Mouse (Mus musculus) cerebellum, adult (tissue): ENCODE data around the gene Smok2a.
"Not testable (repeated sequence)": the region's sequence is repeated elsewhere in the genome, so short reads cannot be mapped to it uniquely, and the experiment has no call there.

Experiments used
- ATAC-seq: cut with Nextera tagmentation; 2 replicates; pipeline ENCODE4 v1.9.2; 2017; ENCODE audit warnings: mild to moderate bottlenecking, moderate library complexity, mixed read lengths; ENCODE audit not compliant: insufficient number of reproducible peaks, low FRiP score, low TSS enrichment

Smok2a gene

GRCm38 (mm10) chr17:13220888-13221287 lies at the start of gene Smok2a:
Gene Smok2a, plus strand, starts transcription at chr17:13221188.
- ATAC-seq: no peak

GRCm38 (mm10) chr17:13173578-13173977 lies 47.4 kb upstream of the Smok2a start:
- not testable (repeated sequence) for ATAC-seq

GRCm38 (mm10) chr17:13174029-13174428 lies 47.0 kb upstream of the Smok2a start:
- not testable (repeated sequence) for ATAC-seq

- not testable (repeated sequence) for ATAC-seq
These were observed 45.4 kb upstream of the Smok2a start for GRCm38 (mm10) chr17:13175609-13176008.

GRCm38 (mm10) chr17:13177796-13178195 lies 43.2 kb upstream of the Smok2a start:
- ATAC-seq: not testable (repeated sequence)

GRCm38 (mm10) chr17:13179021-13179420 lies 42.0 kb upstream of the Smok2a start:
- not testable (repeated sequence) for ATAC-seq

GRCm38 (mm10) chr17:13180491-13180890 lies 40.5 kb upstream of the Smok2a start:
- ATAC-seq: not testable (repeated sequence)

- ATAC-seq: not testable (repeated sequence)
These were observed 38.3 kb upstream of the Smok2a start for GRCm38 (mm10) chr17:13182712-13183111.

GRCm38 (mm10) chr17:13184514-13184913 lies 36.5 kb upstream of the Smok2a start:
- ATAC-seq: not testable (repeated sequence)

GRCm38 (mm10) chr17:13186541-13186940 lies 34.4 kb upstream of the Smok2a start:
- ATAC-seq: not testable (repeated sequence)

GRCm38 (mm10) chr17:13187621-13188020 lies 33.4 kb upstream of the Smok2a start:
- ATAC-seq: peak; percentile 1; the same call in 1 of the 2 replicates

- ATAC-seq: not testable (repeated sequence)
These were observed 32.1 kb upstream of the Smok2a start for GRCm38 (mm10) chr17:13188846-13189245.

- not testable (repeated sequence) for ATAC-seq
These were observed 30.0 kb upstream of the Smok2a start for GRCm38 (mm10) chr17:13190836-13191583.

GRCm38 (mm10) chr17:13196486-13196885 lies 24.5 kb upstream of the Smok2a start:
- not testable (repeated sequence) for ATAC-seq

GRCm38 (mm10) chr17:13198812-13199211 lies 22.2 kb upstream of the Smok2a start:
- ATAC-seq: not testable (repeated sequence)

GRCm38 (mm10) chr17:13199880-13200409 lies 21.0 kb upstream of the Smok2a start:
- not testable (repeated sequence) for ATAC-seq

- not testable (repeated sequence) for ATAC-seq
These were observed 19.4 kb upstream of the Smok2a start for GRCm38 (mm10) chr17:13201551-13201950.

GRCm38 (mm10) chr17:13202453-13203107 lies 18.4 kb upstream of the Smok2a start:
- not testable (repeated sequence) for ATAC-seq

- ATAC-seq: not testable (repeated sequence)
These were observed 15.7 kb upstream of the Smok2a start for GRCm38 (mm10) chr17:13205247-13205646.

GRCm38 (mm10) chr17:13206491-13206890 lies 14.5 kb upstream of the Smok2a start:
- ATAC-seq: no peak

- not testable (repeated sequence) for ATAC-seq
These were observed 12.5 kb upstream of the Smok2a start for GRCm38 (mm10) chr17:13208460-13208859.
